Mouse (Mus musculus) C2C12 (cell line): ENCODE data around the gene Enox1.

Experiments used
- CTCF ChIP-seq: IDR thresholded peaks from one replicate; pipeline ENCODE4 v1.5.1; 2011; ENCODE audit not compliant: control insufficient read depth, insufficient read depth, insufficient read length
- MAX ChIP-seq: IDR thresholded peaks from one replicate; pipeline ENCODE4 v1.6.1; 2011; ENCODE audit warnings: mild to moderate bottlenecking, control low read depth
- MYOG ChIP-seq: IDR thresholded peaks from one replicate; pipeline ENCODE4 v1.6.1; 2011; ENCODE audit not compliant: control insufficient read depth, insufficient read length; ENCODE audit errors: extremely low read depth
- USF1 ChIP-seq: IDR thresholded peaks from one replicate; pipeline ENCODE4 v1.6.1; 2011; ENCODE audit warnings: low read depth, mild to moderate bottlenecking, control low read depth, moderate library complexity

DNA sequence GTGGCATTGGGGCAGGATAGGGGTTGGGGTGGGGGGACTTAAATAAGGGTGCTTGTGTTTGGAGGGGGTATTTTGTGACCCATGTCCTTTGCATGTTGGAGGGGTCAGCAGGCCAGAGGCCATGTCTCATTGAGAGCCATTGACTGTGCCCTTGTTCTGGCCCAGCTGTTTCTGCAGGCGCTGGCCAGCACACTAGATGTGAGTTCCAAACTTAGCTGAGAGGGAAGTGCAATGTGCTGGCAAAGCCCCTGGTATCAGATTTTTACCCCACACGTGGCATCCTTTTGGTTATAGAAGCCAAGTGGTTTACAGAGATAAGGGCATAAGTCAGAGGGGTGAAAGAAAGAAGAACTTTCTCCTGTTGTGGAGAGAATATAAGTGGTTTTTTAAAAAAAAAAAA is 218.5 kb downstream of the Enox1 start:
- TF ChIP-seq CTCF (no peak), USF1 (no peak), MYOG (no peak), MAX (no peak)
